Mouse (Mus musculus): Measurements from ENCODE around the gene Pbx3.

Gene Pbx3

DNA sequence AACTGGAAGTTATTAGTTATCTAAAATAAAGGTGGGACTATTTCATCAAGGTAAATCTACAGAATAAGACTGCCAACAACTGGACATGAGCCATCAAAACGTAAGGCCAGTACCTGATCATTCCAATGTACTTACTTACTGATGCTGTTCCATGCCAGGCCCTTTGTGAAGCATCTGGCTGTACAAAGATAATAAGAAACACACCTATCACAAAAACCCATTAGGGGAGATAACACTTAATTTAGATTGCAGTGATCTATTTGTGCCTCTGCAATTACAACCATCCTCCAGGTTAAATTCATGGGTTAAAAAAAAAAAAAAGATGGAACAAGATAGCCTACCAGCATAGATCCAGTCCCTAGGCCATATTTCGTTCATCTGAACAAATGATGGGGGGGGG is 88.7 kb downstream of the Pbx3 start:
- no peak for DNase-seq

DNA sequence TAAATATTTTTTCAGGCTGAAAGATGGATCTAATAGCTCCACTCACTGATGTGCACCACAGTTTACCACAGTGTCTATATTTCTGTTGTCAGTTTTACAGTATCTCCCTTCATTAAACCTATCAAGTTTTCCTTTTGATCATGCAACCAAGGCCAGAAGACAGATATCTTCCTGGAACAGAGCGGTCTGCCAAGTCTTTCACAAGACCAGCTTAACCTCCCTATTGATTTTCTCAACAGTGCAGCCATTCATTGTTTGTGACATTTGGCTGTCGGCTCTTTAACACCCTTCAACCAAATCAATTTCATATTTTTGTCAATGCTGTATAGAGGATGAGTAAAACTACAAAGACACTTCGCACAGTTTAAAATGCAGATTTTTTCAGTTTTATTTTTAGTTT is 91.9 kb downstream of the Pbx3 start:
- DNase-seq = no peak

DNA sequence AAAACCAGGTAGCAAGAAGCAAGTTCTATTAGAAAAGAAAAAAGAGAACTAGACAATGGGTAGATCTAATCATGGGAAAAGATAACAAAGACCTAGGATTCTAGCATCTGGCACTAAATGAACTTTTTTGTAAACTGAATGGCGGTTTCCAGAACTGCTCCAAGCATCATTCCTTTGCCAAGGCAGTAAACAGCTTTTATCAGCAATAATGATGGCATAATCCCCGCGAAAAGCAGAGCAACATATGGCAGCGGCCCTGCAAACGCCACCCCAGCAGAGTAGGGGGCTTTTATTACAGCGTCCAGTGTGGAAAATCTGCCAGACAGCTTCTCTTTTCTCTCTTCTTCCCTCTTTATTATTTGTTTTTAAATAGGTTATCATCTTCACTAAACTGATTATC is 93.2 kb downstream of the Pbx3 start:
- DNase-seq = no peak

DNA sequence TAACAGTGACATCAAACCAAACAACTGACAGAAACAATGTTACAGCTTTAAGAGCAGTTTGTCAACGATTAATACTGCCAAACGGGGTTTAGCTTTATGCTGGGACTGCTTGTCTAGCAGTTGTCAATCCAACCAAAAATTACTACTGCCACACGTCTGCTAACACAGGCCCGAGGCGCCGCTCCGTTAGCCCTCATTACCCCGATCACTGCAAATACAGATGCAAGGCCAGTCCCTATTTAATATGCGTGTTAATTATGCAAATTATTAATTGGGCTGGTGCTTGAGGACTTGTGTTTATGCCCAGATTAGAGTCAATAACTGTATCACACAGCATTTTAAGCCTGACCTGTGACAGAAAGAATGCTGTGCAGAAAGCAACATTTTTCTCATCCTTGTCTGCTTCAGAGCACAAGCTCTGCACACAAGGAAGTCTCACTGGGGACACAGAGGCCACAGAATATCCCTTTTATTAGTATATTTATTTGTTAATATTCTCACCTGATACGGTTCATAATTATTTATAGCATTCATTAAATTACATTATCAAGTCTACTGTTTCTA is 97.2 kb downstream of the Pbx3 start:
- DNase-seq = no peak

DNA sequence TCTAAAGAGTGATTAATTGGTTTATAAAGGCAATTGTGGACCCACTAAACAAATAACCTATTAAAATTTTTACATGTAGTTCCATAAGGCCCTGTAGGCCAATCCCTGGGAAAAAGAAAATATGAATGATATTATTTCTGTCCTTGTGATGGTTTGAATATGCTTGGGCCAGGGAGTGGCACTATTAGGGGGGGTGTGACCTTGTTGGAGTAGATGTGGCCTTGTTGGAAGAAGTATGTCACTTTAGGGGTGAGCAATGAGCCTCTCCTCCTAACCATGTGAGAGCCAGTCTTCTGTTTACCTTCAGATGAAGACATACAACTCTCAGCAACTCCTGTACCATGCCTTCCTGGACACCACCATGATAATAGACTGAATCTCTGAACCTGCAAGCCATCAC is 110.9 kb downstream of the Pbx3 start:
- no peak for DNase-seq

DNA sequence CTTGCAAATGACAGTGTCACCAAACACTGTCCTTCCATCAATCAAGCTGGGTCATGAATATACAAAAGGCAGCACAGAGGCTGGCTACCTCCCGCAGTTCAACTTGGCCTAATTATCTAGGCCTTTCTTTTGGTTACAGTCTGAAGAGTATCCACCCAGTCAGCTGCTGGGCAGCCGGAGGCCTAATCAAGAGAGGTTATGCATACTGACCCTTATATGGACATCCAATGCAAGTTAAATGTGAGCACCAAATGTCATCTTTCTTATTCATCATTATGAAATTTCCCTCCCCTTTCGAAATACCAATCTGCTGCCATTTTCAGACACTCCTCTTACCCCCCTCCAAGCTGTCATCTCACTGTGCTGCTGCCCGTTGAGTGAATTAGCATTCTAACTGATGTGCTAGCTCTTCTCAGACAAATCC is 112.3 kb downstream of the Pbx3 start:
- DNase-seq = no peak

DNA sequence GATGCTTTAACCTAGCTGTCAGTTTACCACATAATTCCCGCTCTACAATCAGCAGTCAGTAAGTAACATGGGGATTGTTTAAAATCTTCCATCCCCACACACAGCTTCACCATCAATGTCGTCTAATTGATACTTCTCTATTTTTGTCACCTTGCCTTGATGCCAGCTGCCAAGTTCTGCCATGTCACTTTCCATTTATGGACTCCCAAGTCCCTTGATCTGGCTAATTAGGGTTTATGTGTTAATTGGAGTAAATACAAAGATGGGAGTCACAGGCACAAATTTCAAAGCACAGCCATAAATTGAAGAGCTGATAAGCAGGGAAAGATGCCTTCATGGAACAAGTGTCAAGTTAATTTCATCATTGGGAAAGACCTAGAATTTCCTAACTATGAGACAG is 114.7 kb downstream of the Pbx3 start:
- DNase-seq = no peak

DNA sequence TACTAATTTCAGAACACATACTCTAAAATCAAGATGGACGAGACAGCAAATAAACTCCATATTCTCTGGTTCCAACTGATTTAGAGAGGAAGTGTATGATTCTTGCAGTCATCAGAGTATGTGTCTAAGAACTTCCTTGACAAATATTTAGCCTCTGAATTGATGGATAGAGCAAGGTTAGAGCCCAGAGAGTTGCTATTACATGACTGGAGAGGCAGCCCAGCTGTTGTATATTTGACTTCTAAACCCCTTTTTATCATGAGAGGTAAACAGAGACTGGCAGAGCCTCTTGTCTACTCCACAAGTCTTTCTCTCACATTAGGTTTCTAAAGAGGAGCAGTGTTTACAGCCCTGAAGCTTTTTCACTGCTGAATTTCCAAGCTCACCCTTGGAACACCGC is 115.3 kb downstream of the Pbx3 start:
- no peak for DNase-seq

DNA sequence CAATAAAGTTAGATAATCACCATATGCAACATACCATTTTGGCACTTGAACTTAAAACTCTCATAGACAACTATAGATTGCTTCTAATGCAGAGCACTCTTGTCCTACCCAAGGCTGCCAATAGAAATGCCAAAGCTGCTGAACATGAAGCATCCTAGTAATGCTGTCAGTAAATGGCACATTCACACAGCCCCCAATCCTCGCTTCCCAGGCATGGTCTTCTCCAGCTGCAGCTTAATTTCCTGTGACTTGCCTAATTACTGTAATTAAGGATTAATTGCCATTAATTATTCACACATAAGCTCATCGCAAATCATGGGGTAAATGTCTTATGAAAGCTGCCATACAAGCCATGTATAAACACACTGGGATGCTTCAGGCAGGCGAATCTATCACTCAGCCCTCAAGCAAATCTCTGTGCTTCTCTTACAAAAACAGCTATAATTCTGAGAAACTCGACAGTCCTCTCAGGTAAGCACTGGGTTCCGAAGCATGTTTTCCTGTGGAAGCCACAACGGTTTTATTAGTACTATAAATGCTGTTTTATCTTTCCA is 116.9 kb downstream of the Pbx3 start:
- DNase-seq = no peak

DNA sequence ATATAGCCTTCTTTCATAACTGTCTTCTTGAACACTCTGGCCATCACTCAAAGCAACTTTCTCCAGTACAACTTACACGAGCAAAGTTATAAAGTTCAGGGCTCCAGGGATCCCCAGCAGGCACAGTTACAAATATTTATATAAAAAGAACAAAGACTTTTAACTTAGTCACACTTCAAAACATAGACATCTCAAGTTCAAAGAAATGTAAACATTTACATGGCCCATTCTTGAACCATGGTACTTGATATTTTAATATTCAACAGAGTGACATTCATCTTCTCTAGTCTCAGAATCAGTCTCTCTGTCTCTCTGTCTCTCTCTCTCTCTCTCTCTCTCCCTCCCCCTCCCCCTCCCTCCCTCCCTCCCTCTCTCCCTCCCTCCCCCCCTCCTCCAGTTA is 119.3 kb downstream of the Pbx3 start:
- no peak for DNase-seq

DNA sequence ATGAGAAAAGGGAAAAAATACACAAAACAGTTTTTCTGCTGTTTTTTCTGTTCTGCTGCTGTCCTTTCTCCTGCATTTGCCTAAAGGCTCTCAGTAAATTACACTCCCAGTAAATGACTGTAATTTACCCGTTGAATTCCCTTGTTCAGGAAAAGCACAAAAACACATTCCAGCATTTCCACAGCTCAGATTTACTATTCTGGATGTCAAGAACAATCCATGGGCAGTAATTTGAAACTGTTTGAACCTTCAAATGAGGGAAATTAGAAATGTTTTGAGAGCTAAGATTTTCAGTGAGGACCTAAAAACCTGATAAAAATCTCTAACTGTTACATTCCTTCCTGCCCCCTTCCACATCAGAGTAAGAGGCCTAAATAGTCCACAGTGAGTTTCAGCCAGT is 119.8 kb downstream of the Pbx3 start:
- no peak for DNase-seq

DNA sequence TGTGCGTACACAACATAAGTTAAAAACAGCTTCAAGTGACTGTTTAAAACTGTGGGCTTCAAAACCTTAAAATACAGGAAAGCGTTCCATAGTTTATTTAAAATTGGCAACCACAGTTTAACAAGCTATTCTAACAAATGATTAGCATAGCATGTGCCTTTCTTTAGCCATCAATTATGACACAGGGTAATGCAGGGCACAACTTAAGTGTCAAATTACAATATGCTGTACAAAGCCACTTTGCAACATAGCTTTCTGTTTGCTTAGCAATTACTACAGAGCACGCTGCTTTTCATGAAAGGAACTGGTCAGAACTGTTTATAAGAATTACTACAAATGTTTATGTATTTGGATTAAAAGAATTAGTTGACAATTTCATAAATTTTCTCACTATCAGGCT is 120.7 kb downstream of the Pbx3 start:
- DNase-seq = no peak

DNA sequence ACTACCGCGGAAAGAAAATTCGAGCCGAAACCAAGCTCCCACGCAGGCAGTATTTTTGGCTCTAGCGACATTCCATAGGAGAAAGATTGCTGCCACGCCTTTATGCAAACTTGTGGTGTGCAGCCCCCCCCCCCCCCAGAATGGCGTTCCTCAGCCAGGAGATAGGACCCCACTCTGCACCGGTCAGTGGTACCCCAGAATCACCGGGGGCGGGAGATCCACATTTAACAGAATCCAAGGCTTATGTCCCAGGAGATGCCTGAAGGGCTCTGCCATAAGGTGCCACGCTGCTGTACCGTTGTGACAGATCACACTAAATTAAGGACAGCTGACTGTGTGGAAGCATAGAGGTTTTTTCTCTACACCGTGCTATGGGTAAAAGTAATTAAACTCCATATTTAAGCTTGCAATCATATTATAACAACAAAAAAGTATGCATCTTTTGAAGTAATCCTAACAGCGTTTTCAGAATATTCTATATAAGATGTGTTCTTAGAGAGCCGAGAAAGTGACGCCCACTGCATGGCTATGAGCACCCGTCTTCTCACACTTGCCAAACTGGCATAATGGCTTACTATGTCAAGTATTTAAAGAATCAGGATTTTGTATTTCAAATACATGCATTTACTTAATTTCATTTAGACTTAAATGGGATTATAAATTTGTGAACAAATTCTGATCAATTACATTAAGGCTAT is 122.8 kb downstream of the Pbx3 start:
- DNase-seq = no peak

DNA sequence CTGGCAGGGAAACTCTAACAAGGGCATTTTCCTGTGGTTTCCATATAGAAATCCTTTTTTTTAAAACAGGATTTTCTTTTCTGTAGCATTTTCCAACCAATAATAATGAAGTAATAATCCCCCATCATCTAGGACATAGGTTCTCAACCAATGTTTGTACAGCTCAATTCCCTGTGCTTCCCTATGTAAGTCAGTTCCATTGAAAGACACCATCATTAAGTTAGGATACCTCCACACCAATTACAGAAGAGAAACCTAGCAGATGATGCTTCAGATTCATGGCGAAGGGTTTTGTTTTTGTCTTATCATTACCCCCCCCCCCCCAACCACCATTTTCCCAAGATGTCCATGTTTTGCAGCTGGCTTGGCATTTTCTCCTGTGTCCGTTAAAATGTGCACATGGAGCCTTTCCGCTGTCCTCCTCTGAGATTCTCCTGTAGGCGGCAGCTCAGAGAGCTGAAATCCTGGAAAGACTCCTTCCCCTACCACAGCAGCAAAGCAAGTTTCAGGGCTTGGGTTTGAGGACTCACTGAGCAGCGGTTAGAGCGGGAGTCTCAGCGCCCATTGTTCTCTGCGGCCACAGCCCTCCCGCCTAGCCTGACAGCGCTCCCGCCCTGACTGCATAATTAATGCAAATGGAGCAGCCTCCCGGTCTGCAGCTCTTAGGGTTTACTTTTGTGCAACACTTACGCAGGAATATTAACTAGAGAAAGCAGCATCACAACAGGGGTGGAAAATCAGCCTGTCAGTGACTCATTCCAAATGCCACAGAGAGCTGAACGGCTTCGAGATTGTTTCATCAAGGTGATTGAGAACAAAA is 123.6 kb downstream of the Pbx3 start:
- DNase-seq = peak; percentile 34 to 49

DNA sequence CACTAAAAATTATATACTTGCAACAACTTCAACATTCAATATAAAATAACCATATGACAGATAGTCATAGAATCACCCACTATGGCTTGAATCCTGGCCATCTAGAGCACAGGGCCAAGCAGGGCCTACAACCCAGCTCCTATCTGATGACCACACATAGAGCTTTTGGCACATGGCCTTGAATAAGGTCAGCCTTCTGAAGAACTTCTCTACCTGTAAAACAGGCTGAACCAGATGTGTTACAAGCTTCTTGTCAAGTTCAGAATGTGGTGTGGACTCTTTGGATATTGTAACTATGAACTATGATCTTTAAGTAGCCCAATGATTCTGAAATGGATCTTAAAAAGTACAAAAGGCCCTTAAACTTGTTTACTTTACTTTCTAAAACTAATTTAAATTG is 132.1 kb downstream of the Pbx3 start:
- DNase-seq = no peak

DNA sequence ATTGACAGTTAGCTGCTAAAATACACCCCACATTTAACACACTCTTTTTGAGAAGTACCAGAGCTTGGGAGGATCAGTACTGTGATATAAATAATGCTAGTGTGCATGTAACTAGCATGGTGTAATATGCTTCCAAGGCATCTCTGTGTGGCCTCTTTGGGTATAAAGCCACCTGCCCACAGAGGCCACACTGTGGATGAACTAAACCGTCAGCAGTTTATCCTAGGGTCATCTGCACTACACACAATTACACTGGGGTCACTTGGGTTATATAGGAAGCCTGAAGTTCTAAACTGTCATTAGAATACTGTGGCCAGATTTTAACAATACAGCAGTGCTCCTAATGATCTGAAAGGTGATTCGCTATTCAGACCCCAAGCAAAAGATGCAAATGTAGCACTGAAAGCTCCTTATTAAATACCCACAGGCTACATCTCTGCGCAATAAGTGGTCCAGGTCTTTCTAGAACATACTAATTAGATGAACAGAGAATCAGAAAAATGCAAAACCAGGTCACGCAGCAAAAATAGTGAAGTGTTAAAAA is 133.6 kb downstream of the Pbx3 start:
- no peak for DNase-seq

DNA sequence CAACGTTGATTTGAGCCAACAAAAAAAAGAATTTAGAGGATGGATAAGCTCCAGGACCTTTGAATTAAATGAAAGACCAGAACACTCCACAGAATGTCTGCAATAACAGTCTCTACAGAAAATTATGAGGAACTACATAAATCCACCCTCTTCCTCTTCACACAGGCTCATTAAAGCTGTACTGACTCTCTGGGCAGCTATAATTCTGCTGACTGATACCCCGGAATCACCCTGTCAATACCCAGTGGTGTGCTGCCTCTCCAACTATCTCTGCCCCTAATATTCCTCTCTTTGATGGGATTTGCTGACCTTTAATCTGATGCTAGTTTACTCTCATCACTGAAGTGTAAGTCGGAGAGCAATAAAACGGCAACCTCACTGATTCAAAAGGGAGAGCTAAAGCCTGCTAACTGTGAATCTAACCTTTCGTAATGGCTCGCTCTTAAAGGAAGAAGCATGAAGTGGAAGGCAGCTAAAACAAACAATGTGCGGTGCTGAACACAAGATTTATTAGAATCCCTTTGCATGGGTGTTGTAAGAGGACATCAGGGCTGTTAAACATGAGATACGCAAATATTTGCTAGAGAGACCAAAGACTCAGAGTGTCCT is 137.4 kb downstream of the Pbx3 start:
- DNase-seq = no peak

DNA sequence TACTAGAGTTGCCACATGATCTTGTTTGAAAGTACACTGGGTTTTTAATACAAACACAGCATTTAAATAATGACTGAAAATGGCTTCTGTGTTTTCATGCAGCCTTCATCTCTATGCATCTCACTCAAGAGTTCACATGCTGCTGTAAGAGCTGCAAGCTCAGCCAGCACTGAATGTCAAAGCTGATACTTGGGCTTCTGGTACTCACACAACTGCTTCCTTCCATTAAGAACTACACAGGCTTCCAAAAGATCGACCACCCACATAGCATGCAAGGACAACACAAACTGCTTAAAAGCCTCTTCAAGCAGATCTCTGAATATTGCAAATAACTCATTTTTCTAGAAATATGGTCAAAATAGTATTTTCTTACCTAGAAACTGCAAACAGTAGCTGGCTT is 138.7 kb downstream of the Pbx3 start:
- DNase-seq = no peak

DNA sequence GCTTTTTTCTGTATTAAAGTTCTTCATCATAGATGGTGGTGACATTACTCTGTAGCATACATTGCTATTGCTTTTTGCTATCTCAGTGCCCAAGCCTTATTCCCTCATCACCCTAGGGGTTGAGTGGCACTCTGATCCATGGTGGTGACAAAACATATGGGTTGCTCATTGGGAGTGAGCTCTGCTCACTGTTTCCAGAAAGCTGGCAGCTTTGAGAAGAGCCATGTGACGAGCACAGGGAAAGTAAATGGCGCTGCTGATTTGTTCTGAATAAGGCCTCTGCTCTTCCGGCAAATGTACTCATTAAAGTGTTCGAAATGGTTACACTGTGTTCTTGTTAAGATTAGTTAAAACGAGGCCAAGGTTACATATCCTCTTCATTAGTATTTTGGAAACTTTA is 139.7 kb downstream of the Pbx3 start:
- no peak for DNase-seq

DNA sequence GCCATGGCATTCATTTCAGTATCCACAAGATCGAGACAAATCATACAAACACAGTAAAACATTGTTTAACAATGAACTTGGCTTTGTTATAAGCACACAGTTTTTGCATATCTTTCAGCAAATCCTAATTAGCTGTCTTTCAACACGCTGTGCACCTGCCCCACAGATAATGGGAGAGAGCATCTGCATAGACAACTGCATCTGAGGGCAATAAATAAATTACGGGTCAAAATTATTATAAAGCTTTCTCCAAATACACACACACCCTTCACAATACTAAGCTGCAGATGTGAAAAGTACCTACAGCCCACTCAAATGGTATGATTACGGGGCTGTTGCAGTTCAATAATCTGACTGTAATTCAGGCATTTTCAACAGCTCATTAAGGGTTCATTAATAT is 145.3 kb downstream of the Pbx3 start:
- DNase-seq = no peak

DNA sequence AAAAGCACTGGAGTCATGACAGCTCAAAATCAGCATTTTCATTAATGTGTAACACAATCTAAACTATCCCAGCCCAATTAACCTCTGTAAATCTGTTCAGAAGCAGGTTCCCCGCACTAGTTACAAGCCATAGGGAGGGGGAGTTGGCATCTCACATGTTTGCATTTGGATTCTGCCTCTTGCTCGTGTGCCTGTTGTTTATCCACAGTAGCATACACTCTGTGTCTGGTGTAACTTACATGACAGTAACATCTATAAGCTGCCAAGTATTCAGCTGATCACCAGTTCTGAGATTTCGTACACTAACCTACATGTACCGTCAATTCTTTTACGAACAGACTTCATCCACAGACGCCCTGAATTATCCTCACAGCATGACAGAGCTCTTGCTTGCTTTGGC is 147.5 kb downstream of the Pbx3 start:
- DNase-seq = no peak

DNA sequence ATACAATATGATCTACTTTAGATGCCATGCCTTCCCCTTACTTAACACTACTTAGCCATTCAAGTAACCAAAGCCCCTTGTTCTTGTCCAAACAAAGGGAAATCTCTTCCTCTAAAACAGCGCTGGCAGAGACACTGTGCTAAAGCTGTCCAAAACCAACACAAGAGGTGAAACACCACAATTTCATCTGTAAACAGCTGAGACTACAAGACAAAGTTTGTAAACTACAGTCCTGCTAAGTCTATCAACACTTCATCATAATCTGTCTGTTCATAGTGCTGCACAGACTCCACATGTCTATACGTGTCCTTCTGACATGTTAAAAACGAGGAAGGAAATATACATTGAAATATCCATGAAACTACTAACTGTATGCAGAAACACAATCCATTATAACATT is 151.5 kb downstream of the Pbx3 start:
- DNase-seq = no peak

DNA sequence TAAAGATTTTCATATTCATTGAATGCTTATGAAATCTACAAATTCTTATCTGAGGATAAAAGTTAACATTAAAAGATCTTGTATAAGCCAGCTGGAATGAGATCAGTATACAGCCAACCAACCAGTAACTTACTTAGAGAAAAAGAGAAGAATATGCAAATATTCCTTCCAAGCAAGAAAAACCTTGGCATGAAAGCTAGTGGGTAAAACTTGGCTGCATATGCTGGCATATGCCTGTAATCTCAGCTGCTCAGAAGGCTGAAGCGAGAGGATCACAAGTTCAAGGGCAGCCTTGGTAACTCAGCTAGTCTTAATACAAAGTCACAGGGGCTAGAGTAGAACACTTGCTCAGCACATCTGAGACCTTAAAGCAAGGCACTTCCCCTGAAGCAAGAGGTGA is 153.8 kb downstream of the Pbx3 start:
- DNase-seq = no peak

All from kidney, adult 8-10 months (tissue).